Mouse (Mus musculus): ENCODE data around the gene Itpkc. TPM values are rescaled to one million over a fixed set of nuclear protein-coding genes. Genes with fewer than 3 reads are reported as not detected.

The Itpkc gene
- polyA plus RNA-seq, 1 experiment from 2014 or later = 3.3 TPM

- H3K9ac ChIP-seq = 0 out of 2 replicates have a peak overlapping the region, but pooled peaks have one; percentile 38
- no peak overlapping the region for H3K27ac ChIP-seq (replicated peaks)
- no peak for ATAC-seq (ENCODE audit: extremely low read depth, insufficient number of reproducible peaks, low FRiP score, low TSS enrichment)
- 70% methylated on average over 6 of the region's 6 CpGs for WGBS
- H3K27me3 ChIP-seq (replicated peaks) = no peaks in the 10 kb centered on the region
- peaks cover 37% of the 10 kb centered on the region for H3K4me1 ChIP-seq
- H3K36me3 ChIP-seq = peaks cover 26% of the 10 kb centered on the region
- H3K4me2 ChIP-seq = no peak overlapping the region
- no peak overlapping the region for H3K4me3 ChIP-seq
- no peaks in the 10 kb centered on the region for H3K9me3 ChIP-seq
These were observed 6.5 kb downstream of the Itpkc start for GRCm38 (mm10) chr7:27221939-27222338.

- no peak overlapping the region for H3K27ac ChIP-seq (replicated peaks)
- H3K9ac ChIP-seq = no peak overlapping the region
- peaks cover 46% of the 10 kb centered on the region for H3K36me3 ChIP-seq
- H3K9me3 ChIP-seq = no peaks in the 10 kb centered on the region
- 81% methylated on average over 11 of the region's 11 CpGs for WGBS
- H3K4me1 ChIP-seq = peaks cover 17% of the 10 kb centered on the region
- H3K4me2 ChIP-seq = no peak overlapping the region
- no peaks in the 10 kb centered on the region for H3K27me3 ChIP-seq (replicated peaks)
- no peak for ATAC-seq (ENCODE audit: extremely low read depth, insufficient number of reproducible peaks, low FRiP score, low TSS enrichment)
- no peak overlapping the region for H3K4me3 ChIP-seq
These were observed 8.5 kb downstream of the Itpkc start for GRCm38 (mm10) chr7:27219937-27220336.

GRCm38 (mm10) chr7:27218586-27218985, 9.9 kb downstream of the Itpkc start:
- ATAC-seq (ENCODE audit: extremely low read depth, insufficient number of reproducible peaks, low FRiP score, low TSS enrichment) = no peak
- no peak overlapping the region for H3K27ac ChIP-seq (replicated peaks)
- H3K4me1 ChIP-seq = 0 out of 2 replicates have a peak, but pooled peaks cover 5% of the 10 kb centered on the region
- H3K27me3 ChIP-seq (replicated peaks) = no peaks in the 10 kb centered on the region
- no peak overlapping the region for H3K9ac ChIP-seq
- no peak overlapping the region for H3K4me3 ChIP-seq
- H3K36me3 ChIP-seq = peaks cover 58% of the 10 kb centered on the region
- WGBS = 82% methylated on average over 7 of the region's 7 CpGs
- no peaks in the 10 kb centered on the region for H3K9me3 ChIP-seq
- H3K4me2 ChIP-seq = no peak overlapping the region

GRCm38 (mm10) chr7:27212626-27213025, 15.8 kb downstream of the Itpkc start:
- WGBS = 76% methylated on average over 2 of the region's 2 CpGs
- Histone ChIP-seq H3K4me2 (no peak overlapping the region), H3K4me3 (no peak overlapping the region), H3K4me1 (no peaks in the 10 kb centered on the region), H3K36me3 (peaks cover 93% of the 10 kb centered on the region), H3K9me3 (no peaks in the 10 kb centered on the region), H3K27me3 (replicated peaks) (no peaks in the 10 kb centered on the region), H3K9ac (no peak overlapping the region), H3K27ac (replicated peaks) (no peak overlapping the region)
- no peak for ATAC-seq (ENCODE audit: extremely low read depth, insufficient number of reproducible peaks, low FRiP score, low TSS enrichment)

GRCm38 (mm10) chr7:27203730-27204449, 24.6 kb downstream of the Itpkc start:
- Histone ChIP-seq H3K4me3 (no peak overlapping the region), H3K4me1 (no peaks in the 10 kb centered on the region), H3K27me3 (replicated peaks) (no peaks in the 10 kb centered on the region), H3K9me3 (no peaks in the 10 kb centered on the region), H3K4me2 (no peak overlapping the region), H3K27ac (replicated peaks) (no peak overlapping the region), H3K9ac (no peak overlapping the region), H3K36me3 (peaks cover 73% of the 10 kb centered on the region)
- 92% methylated on average over 8 of the region's 8 CpGs for WGBS
- ATAC-seq (ENCODE audit: extremely low read depth, insufficient number of reproducible peaks, low FRiP score, low TSS enrichment) = no peak

- ATAC-seq (ENCODE audit: extremely low read depth, insufficient number of reproducible peaks, low FRiP score, low TSS enrichment) = no peak
These were observed 29.7 kb downstream of the Itpkc start for GRCm38 (mm10) chr7:27198779-27199178.

GRCm38 (mm10) chr7:27198355-27198754, 30.1 kb downstream of the Itpkc start:
- H3K9ac ChIP-seq = no peak overlapping the region
- no peak overlapping the region for H3K4me2 ChIP-seq
- H3K4me1 ChIP-seq = peaks cover 18% of the 10 kb centered on the region
- H3K27me3 ChIP-seq (replicated peaks) = no peaks in the 10 kb centered on the region
- peaks cover 53% of the 10 kb centered on the region for H3K36me3 ChIP-seq
- H3K4me3 ChIP-seq = no peak overlapping the region
- H3K9me3 ChIP-seq = no peaks in the 10 kb centered on the region
- no peak for ATAC-seq (ENCODE audit: extremely low read depth, insufficient number of reproducible peaks, low FRiP score, low TSS enrichment)
- H3K27ac ChIP-seq (replicated peaks) = no peak overlapping the region

More at GRCm38 (mm10) chr7:27198779-27199178, 29.7 kb downstream of the Itpkc start:
- H3K9ac ChIP-seq = no peak overlapping the region
- no peak overlapping the region for H3K4me3 ChIP-seq
- H3K27me3 ChIP-seq (replicated peaks) = no peaks in the 10 kb centered on the region
- 90% methylated on average over 8 of the region's 8 CpGs for WGBS
- H3K4me2 ChIP-seq = no peak overlapping the region
- H3K36me3 ChIP-seq = peaks cover 53% of the 10 kb centered on the region
- H3K27ac ChIP-seq (replicated peaks) = no peak overlapping the region
- H3K9me3 ChIP-seq = no peaks in the 10 kb centered on the region
- peaks cover 13% of the 10 kb centered on the region for H3K4me1 ChIP-seq

- Histone ChIP-seq H3K36me3 (peaks cover 53% of the 10 kb centered on the region), H3K4me3 (no peak overlapping the region), H3K4me2 (no peak overlapping the region), H3K27ac (replicated peaks) (no peak overlapping the region), H3K27me3 (replicated peaks) (no peaks in the 10 kb centered on the region), H3K9me3 (no peaks in the 10 kb centered on the region), H3K9ac (0 out of 2 replicates have a peak overlapping the region, but pooled peaks have one; percentile 19), H3K4me1 (peaks cover 19% of the 10 kb centered on the region)
- no peak for ATAC-seq (ENCODE audit: extremely low read depth, insufficient number of reproducible peaks, low FRiP score, low TSS enrichment)
- WGBS = 85% methylated on average over 8 of the region's 8 CpGs
These were observed 30.8 kb downstream of the Itpkc start for GRCm38 (mm10) chr7:27197634-27198033.

- Histone ChIP-seq H3K4me2 (no peak overlapping the region), H3K4me3 (no peak overlapping the region), H3K9ac (no peak overlapping the region), H3K36me3 (peaks cover 53% of the 10 kb centered on the region), H3K27me3 (replicated peaks) (no peaks in the 10 kb centered on the region), H3K9me3 (no peaks in the 10 kb centered on the region), H3K27ac (replicated peaks) (no peak overlapping the region), H3K4me1 (peaks cover 19% of the 10 kb centered on the region)
- 81% methylated on average over 3 of the region's 3 CpGs for WGBS
- no peak for ATAC-seq (ENCODE audit: extremely low read depth, insufficient number of reproducible peaks, low FRiP score, low TSS enrichment)
These were observed 31.3 kb downstream of the Itpkc start for GRCm38 (mm10) chr7:27197136-27197535.

- Histone ChIP-seq H3K36me3 (peaks cover 55% of the 10 kb centered on the region), H3K4me1 (peaks cover 19% of the 10 kb centered on the region), H3K9ac (peak within 1 kb of the TSS; percentile 93), H3K27ac (replicated peaks) (peak within 1 kb of the TSS; percentile 99), H3K27me3 (replicated peaks) (no peaks in the 10 kb centered on the region), H3K4me2 (peak within 1 kb of the TSS; percentile 90), H3K4me3 (peak within 1 kb of the TSS; percentile 77), H3K9me3 (no peaks in the 10 kb centered on the region)
- peak; percentile 97 for ATAC-seq (ENCODE audit: extremely low read depth, insufficient number of reproducible peaks, low FRiP score, low TSS enrichment)
- under 1% methylated on average over 64 of the region's 64 CpGs for WGBS
These were observed 32.5 kb downstream of the Itpkc start, which contains the start of the genes BC024978 and Snrpa for GRCm38 (mm10) chr7:27195681-27196611. TSS of gene BC024978 (plus strand) at chr7:27195781. TSS of gene Snrpa (minus strand) at chr7:27196271.

- Histone ChIP-seq H3K9ac (peak overlapping the region; percentile 38; the same call in 1 of the 2 replicates), H3K9me3 (no peaks in the 10 kb centered on the region), H3K27ac (replicated peaks) (no peak overlapping the region), H3K36me3 (peaks cover 73% of the 10 kb centered on the region), H3K4me2 (peak overlapping the region; percentile 18; the same call in 1 of the 2 replicates), H3K4me3 (0 out of 2 replicates have a peak overlapping the region, but pooled peaks have one; percentile 4), H3K27me3 (replicated peaks) (no peaks in the 10 kb centered on the region), H3K4me1 (peaks cover 19% of the 10 kb centered on the region)
- WGBS = 77% methylated on average over 4 of the region's 4 CpGs
- no peak for ATAC-seq (ENCODE audit: extremely low read depth, insufficient number of reproducible peaks, low FRiP score, low TSS enrichment)
These were observed 34.7 kb downstream of the Itpkc start for GRCm38 (mm10) chr7:27193731-27194130.
